Mouse (Mus musculus) spleen, postnatal 14 days (tissue): ENCODE results near the gene Wdr70.

Experiments
- DNase-seq, 2 experiments: peaks; one replicate each; pipeline ENCODE4 v3.0.0; 2021 to 2022; ENCODE audit warnings: low spot score in 2 of 2

The Wdr70 gene

DNA sequence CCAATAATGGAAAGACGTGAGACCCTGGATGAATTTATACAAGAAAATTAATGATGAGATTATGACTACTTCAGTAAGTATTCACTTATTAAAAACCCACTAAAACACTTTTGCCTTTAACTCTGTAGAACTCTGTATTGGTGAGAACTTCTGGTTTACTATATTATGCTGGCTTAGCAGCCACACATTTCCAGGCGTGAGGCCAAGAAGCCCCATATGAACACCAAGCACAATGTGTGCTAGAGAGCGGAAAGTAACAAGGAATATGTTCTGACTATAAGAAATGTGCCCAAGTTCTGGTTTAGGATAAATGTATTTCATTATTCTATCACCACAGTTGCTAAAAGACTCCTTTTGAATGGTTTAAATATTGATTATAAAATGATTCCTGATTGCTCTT, 68.4 kb downstream of the Wdr70 start:
- no peak for DNase-seq

DNA sequence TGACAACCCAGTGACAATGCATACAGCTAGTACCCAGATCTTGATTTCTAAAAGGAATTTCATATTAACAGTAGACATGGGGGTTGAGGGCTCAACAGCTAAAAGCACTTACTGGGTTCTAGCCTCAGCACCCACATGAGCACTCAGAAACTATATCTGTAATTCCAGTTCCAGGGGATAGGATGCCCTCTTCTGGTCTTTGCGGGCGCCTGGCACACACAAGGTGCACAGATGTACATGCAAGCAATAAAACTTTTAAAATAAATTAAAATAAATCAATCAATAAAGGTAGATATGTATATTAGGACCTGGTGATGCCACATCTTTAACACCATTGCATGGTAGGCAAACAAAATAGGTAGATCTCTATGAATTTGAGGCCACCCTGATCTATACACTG, 71.5 kb downstream of the Wdr70 start:
- no peak for DNase-seq

GRCm38 (mm10) chr15:8011418-8011817, 87.6 kb downstream of the Wdr70 start:
- DNase-seq = no peak

DNA sequence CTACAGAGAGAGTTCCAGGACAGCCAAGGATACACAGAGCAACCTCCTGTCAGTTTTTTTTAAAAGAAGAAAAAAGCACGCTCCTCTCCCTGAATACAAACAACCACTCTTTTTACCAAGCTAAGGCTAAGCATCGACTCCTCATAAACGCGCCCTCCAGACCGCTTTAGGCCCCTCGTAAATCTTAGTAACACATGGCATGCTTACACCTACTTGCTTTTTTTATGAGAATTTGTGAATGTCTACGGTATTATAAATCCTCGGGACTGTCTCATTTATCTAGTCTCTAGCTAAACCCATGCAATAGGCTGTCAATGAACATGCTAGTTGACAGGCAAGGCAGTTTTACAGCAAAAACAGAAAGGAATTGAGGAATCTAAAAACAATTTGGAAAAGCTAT, 91.6 kb downstream of the Wdr70 start:
- DNase-seq = no peak

DNA sequence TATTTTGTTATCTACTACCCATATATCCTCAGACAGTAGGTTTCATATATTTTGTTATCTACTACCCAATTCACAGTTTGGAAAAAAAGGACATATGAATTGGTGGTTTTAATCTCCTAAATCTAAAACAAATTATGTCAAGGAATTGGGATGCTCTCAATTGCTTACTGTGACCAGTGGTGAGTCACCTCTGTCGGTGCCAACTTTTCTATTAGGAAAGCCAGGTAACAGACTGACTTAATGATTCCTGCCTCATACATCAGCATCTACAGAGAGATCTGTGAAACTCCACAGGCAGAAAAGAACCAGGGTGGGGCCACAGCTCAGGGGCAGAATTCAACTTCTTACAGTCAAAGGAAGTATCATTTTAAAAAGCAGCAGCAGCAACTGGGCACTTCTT, 93.0 kb downstream of the Wdr70 start:
- no peak for DNase-seq

DNA sequence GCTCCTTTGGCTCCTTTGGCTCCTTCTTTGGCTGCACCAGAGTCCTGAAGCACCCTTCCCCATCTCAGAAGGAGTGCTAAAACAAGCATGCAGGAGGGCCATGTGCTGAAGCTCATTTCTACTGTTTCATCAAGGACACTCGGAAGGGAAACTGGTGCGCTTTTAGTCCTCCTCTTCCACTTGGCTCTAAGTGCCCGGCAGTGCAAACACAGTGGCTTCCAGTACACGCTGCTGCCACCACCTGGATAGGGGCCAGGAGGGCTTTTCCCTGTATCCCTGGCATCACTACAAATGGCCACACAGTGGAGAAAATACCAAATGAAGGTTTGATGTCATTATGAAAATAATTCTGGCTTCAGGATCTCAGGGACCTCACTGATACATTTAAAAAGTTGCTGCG, 93.5 kb downstream of the Wdr70 start:
- no peak for DNase-seq

- DNase-seq = no peak
Measured at GRCm38 (mm10) chr15:8003789-8004188, 95.2 kb downstream of the Wdr70 start.

DNA sequence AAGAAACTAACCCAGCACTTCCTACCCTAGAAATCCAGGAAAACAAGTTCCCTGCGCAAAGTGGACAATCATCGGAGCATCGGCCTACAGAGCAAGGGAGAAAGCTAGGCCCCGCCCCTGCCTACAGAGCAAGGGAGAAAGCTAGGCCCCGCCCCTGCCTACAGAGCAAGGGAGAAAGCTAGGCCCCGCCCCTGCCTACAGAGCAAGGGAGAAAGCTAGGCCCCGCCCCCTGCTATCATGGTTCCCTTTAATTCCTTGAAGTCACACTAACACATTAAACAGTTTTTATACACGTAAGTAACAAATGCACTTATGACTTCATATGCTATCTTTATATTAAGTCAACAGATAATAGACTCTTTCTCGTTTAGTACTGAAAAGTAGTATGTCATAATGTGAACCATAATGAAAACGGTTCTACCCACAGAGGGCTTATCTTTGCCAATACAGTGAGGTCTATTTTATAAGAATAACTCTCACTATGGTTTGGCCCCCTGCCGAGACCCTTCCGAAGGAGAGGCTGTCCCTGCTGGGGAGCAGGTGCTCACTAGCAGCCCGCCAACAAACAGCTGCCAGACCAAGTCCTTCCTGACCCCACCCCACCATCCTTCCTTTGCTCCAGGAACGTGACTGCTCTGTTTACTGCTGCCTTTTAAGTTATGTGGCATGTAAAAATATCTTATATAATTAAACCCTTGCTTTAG, 100.0 kb downstream of the Wdr70 start:
- DNase-seq = peak in 1 of 2 experiments; percentile 9

DNA sequence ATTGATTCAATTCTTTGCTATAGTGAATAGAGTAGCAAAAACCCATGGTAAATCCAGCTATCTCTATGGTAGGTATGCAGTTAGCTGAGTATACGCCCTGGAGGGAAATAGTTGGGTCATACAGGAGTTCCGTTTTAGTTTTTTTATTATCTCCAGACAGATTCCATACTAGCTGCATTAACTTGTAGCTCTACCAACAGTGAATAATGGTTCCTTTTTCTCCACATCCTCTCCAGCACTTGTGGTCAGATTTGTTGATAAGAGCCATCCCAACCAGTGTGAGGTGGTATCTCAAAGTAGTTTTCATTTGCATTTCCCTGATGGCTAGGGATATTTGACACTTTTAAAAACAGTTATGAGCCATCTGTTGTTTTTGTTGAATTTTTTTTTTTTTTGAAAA, 100.9 kb downstream of the Wdr70 start:
- no peak for DNase-seq

DNA sequence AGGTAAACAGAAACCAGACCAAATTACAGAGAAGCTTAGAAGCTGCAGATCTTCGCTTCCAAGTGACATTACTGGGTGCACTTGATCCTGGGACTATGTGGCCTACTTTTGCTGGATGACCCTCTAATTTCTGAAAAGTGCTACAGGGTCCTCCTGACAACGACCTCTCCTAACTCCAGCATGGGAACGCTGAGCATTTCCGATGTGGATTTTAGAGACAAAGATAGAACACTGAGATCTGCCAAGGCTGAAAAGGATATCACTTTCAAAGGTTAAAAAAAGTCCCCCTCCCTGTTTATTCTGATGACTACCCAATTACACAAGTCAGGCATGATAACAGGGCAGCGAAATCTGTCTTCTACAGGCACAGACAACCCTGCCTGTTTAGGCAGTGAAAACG, 105.3 kb downstream of the Wdr70 start:
- DNase-seq = no peak

- no peak for DNase-seq
Measured at GRCm38 (mm10) chr15:7990101-7990500, 108.9 kb downstream of the Wdr70 start.

DNA sequence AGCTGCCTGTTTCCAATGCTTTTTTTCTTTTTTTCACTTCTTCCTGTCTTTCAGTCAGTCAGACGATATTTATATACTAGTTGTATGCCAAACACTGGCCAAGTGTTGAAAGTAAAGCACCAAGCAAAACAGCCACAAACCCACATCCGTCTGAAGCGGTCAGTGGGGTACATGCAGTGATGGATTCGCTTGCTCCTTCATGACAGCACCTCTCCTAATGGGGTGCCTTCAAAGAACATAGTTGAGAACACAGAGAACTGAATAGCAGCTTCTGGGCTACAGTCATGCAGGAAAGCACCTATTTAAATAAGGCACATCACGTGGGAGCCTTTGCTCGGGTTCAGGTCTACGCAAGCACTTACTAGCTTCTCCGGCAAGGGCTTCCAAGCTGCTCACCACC, 111.6 kb downstream of the Wdr70 start:
- no peak for DNase-seq

DNA sequence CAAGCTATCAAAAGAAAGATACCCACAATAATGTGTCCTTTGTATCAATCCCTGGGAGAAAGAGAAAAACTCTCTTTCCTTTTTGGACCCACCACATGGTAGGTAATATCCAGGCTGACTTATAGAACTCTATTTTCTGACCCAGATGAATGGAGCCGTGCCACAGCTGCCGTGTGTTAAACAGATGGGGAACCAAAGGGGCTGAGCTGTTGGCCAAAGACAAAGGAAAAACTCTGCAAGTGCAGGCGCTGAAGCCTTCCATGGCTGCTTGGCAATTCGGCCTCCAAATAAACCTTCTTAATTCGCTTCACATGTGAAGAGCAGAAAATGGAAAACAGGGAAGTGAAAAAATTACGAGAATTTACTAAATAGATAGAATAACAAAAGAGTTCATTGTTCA, 112.7 kb downstream of the Wdr70 start:
- DNase-seq = no peak

DNA sequence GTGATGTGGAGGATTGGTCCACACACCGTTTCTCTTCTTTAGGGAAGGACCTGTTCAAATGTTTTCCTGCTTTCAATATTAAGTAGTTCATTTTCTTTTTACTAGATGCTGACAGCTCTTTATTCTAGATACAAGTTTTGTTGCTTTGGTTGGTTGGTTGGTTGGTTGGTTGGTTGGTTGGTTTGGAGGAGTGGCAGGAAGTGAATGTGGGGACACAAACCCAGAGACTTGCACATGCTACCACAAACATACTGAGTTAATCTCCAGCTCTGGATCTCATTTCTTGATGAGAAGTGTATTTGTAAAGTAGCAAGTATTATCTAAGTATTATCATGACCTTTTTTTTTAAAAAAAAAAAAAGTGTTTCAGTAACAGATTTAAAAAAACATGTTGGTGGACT, 120.4 kb downstream of the Wdr70 start:
- no peak for DNase-seq

GRCm38 (mm10) chr15:7976775-7977174, 122.2 kb downstream of the Wdr70 start:
- no peak for DNase-seq

DNA sequence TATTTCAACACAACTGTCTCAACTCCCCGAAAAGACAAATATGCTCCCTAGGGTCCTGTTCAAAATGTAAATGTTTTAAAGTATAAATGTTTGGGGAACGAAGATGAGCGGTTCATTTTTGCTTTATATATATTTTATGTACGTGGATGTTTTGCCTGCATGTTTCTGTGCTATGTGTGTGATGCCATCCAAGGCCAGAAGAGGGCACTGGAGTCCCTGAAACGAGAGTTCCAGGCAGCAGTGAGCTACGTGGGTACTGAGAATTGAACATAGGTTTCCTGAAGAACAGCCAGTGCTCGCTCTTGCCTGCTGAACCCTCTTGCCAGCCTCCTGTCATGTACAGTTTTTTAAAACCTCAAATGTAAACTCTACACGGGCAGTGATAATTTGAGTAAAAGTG, 124.6 kb downstream of the Wdr70 start:
- DNase-seq = no peak

- no peak for DNase-seq
Measured at GRCm38 (mm10) chr15:7972528-7972927, 126.5 kb downstream of the Wdr70 start.

GRCm38 (mm10) chr15:7962786-7963185, 136.2 kb downstream of the Wdr70 start:
- DNase-seq = no peak

GRCm38 (mm10) chr15:7961489-7961888, 137.5 kb downstream of the Wdr70 start:
- no peak for DNase-seq

GRCm38 (mm10) chr15:7956899-7957298, 142.1 kb downstream of the Wdr70 start:
- DNase-seq = no peak

GRCm38 (mm10) chr15:7950561-7950960, 148.4 kb downstream of the Wdr70 start:
- DNase-seq = no peak

DNA sequence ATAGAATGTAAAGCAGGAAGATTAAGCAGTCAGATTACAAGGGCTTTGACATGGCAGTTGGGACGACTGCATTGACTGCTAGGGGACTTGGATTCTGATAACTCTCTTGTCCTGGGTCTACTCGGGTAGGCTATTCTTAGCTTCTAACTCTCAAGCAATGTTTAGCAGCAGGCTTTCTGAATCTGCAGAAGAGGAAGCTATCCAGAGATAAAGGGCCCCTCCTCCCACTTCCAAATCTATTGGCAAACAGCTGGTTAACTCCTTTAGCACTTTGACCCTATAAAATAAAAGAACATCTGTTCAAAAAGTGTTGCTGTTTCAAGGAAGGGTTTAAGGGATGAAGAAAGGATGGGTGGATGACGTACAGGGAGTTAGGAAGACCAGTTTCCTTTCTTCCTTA, 157.3 kb downstream of the Wdr70 start:
- no peak for DNase-seq

DNA sequence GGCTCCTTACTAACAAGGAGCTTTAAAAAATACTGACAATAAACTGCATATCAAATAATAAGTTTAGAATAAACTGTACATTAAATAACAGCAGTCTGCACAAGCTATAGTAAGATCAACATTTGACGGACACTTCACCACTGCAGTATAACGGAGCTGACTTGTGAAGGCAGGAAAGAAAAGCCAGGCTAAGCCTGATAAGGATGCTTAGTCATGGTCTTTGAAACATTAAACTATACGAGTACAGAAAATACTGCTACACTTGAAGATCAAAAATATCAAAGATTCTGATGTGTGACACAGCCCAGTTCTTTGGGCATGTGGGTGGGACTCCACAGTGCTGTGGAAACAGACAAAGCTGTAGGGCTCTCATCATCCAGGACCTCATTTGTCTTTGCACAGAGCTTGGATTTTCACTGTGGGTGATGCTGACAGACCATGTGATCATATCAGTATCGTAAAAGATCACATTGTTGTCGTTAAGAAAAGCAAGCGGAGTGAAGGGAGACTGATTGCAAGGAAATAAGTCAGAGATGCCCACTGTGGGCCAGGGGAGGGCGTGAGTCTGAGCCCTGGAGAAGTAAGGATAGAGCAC, 163.3 kb downstream of the Wdr70 start:
- no peak for DNase-seq

- DNase-seq = no peak
Measured at GRCm38 (mm10) chr15:7934580-7934979, 164.4 kb downstream of the Wdr70 start.
